Mouse (Mus musculus): ENCODE measurements around the gene Sv2c.

- TF ChIP-seq CTCF (IDR thresholded peaks at IDR 0.05; ENCODE audit: extremely low read depth, insufficient read depth, insufficient read length, insufficient replicate concordance) (no peak), POLR2A (IDR thresholded peaks at IDR 0.05; ENCODE audit: low read depth, low read length) (no peak)
These were observed 46.6 kb downstream of the Sv2c start for GRCm38 (mm10) chr13:96085581-96086302.

Measured in spleen, adult 2 months (tissue).